Mouse (Mus musculus) 3134 (cell line): ENCODE measurements around the gene Tsnax.

Source experiments
- DNase-seq: peaks from one replicate; pipeline ENCODE4 v3.0.0-alpha.2; 2011; ENCODE audit warnings: low spot score; ENCODE audit not compliant: insufficient read length; ENCODE audit errors: extremely low read depth

The Tsnax gene

DNA sequence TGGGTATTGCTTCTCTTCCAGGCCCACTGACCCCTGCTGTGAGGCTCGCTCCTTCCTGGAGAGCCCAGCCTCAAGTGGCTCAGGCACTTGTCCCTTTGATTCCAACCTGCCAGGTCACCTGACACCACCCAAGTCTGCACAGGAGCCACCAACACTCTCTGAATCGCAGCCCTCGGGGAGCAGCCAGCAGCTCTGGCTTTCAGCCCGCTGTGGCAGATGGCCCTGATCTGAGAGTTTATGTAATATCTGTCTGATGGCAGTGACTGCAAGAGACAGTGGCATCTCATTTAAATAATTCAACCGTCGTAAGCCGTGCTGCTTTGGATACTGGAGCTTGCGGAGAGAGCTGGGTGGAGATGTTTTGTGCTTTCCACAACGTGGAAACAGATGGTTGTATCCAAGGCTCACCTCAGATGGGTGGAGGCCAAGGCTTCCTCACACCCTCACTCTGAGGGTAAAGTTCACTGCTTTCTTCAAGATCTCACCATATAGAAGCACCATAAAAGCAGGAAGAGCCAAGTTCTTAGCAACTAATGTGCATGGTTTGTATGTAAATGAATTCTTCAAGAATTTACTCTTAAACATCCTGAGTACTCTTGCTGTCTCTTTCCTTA, 66.1 kb downstream of the Tsnax start:
- DNase-seq, result no peak

- no peak for DNase-seq
These were observed 67.9 kb downstream of the Tsnax start for GRCm38 (mm10) chr8:125080388-125081344.

DNA sequence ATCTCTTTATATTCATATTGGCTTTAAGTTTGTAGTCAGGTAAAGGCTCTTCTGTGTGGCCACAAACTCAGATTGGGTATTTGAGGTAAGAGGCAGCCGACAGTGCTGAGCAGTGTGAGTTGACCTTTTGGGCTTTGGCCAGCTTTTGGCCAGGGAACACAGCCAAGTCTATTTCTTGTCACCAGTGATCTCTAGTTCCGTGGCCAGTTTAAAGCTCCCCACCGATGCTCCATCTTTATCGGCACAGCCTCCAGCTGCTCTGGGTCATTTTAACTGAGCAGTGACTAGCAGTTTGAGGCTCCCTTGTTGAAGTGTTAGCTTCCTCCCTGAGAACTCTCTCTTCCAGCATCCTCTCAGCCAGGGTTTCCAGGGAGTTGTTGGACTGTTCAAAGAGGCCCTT, 70.9 kb downstream of the Tsnax start:
- peak; percentile 14 for DNase-seq
